Mouse (Mus musculus) cerebellum, adult 2 months (tissue): ENCODE results near the gene Adipoq.

Experiments
- CTCF ChIP-seq: fragments of 200-500 bp; IDR thresholded peaks from 2 replicates; pipeline ENCODE4 v1.5.1; 2011; ENCODE audit warnings: low read depth, mild to moderate bottlenecking, control low read depth, low read length, moderate library complexity, borderline replicate concordance; ENCODE audit not compliant: insufficient read depth
- POLR2A ChIP-seq: fragments of 200-500 bp; IDR thresholded peaks from 2 replicates; pipeline ENCODE4 v1.6.1; 2011; ENCODE audit warnings: low read length, control low read depth, borderline replicate concordance; ENCODE audit not compliant: insufficient read depth

- no peak for TF ChIP-seq CTCF
- TF ChIP-seq POLR2A = no peak
Observed at GRCm38 (mm10) chr16:23132336-23132735, 14.0 kb upstream of the Adipoq start.
